Mouse (Mus musculus): ENCODE data around the gene Rasa2. TPM values are rescaled to one million over a fixed set of nuclear protein-coding genes. Genes with fewer than 3 reads are reported as not detected.
"Not testable (repeated sequence)": the region's sequence is repeated elsewhere in the genome, so short reads cannot be mapped to it uniquely, and the experiment has no call there.

Gene Rasa2
- 1 to 10 TPM; 4.8 to 6.8 TPM for total RNA-seq (2021)

DNA sequence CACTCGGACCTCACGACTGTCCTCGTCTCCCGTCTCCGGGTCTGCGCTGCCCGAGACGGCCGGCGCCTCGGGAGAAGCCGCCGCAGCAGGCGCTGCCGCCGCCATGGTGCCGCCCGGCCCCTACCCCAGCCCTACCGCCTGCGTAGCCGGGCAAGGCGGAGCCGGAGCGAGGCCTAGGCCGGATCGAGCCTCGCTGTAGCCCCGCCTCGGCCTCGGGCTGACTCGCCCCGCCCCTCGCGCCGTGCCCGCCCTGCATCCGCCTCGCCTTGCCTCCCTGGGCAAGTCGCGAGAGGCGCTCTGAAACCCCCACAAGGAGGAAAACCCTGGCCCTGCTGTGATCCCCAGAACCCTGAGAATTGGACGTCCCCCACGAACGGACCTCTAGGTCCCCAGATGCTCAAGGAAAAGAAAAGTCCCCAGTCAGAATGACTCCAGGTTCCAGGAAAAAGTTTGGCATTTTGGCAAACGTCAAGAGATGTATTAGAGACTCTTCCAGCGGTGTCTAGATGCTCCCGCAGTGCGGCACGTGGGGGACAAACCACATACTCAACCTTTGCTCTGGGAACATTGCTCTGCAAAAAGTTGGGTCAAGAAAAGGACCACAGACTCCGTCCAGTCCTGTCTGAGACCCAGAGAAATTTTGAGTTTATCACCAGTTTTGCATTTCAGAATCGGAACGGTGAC, at the start of gene Rasa2:
Gene Rasa2, minus strand, starts transcription at position 229 of the 684 bp plus-strand sequence.
- DNase-seq, result peak; percentile 93 to 94
- intact Hi-C loops (cut with DNase I), result loop anchor here (2.0 kb wide), 1 partner anchor 37 kb away; no protein-coding TSS in a partner anchor

DNA sequence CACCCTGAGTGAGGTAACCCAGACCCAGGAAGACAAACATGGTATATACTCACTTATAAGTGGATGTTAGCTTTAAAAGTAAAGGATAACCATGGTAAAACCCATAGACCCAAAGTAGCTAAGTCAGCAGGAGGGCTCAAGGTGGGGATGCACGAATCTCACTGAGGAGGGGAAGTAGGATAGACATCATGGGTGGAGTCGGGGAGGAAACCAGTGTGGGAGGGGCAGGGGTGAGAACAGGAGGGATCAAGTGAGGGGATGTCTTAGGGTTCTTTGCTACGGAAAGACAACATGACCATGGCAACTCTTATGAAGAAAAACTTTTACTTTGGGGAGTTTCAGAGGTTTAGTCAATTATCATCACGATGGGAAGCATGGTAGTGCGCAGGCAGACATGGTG, 47.2 kb upstream of the Rasa2 start:
- intact Hi-C loops (cut with DNase I), result no loop called here
- DNase-seq, result no peak

DNA sequence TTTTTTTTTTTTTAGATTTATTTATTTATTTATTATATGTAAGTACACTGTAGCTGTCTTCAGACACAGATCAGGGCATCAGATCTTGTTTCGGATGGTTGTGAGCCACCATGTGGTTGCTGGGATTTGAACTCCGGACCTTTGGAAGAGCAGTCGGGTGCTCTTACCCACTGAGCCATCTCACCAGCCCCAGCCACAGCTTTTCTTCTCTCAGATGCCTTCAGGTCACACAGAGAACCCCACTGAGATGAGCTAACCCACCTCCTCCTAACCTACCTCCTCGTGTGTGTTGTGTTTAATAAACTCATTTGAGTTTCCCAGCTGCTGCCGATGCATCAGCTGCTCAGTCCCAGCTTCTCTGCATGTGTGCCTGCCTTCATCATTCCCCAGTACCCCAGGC, 46.3 kb upstream of the Rasa2 start:
- DNase-seq; intact Hi-C loops (cut with DNase I): not testable (repeated sequence)

DNA sequence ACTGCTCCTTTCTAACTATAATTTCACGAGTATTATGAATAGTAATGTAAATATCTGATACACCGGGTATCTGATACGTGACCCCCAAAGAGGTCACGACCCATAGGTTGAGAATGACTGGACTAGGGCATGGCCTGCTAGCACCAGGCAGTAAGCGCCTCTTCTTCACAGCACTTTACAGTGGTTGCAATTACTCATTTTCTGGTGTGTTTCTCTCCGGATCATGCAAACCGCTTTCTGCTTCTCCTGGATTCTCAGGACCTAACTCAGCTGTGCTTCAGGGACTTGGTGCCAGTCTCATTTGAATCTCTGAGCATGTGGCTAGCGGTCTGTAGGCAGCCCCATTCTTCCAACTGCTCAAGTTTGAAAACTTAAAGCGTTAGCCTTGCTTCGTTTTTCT, 45.3 kb upstream of the Rasa2 start:
- no peak for DNase-seq
- intact Hi-C loops (cut with DNase I), result no loop called here

DNA sequence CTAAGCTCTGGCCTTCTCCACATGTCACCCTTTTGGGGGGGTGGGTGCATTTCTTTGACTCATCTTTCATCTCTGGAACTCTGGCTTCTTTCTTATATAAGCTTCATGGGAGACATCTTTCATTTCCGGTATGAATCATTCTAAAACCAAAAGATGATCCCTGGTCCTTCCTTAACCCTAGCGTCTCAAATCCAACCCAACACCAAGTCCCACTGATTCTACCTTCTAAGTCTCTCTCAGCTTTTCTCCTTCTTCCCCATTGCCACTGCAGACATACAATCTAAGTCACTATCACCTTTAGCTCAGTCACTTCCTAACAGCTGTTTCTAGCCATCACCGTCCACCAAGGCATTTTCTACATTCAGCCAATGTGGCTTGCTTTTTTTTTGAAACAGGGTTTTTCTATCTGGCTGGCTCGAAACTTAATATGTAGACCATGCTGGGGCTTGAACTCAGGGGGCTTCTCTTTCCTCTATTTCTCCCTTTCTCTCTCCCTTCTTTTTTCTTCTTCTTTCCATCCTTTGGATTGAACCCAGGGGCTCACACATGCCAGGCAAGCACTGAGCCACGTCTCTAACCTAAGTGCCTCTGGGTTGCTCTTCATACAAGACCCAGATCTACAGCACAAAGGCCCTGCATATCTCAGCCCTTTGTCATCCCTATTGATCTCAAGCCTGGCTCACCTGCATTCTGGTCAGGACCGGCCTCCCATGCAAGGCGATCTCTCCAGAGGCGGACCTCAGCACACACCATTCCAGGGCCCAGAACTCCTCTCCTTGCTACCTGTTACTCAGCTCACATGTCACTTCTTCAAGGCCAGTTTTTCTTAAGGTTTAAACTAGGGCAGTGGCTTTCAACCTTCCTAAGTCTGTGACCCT, 44.6 kb upstream of the Rasa2 start:
- DNase-seq, result no peak
- intact Hi-C loops (cut with DNase I), result no loop called here

DNA sequence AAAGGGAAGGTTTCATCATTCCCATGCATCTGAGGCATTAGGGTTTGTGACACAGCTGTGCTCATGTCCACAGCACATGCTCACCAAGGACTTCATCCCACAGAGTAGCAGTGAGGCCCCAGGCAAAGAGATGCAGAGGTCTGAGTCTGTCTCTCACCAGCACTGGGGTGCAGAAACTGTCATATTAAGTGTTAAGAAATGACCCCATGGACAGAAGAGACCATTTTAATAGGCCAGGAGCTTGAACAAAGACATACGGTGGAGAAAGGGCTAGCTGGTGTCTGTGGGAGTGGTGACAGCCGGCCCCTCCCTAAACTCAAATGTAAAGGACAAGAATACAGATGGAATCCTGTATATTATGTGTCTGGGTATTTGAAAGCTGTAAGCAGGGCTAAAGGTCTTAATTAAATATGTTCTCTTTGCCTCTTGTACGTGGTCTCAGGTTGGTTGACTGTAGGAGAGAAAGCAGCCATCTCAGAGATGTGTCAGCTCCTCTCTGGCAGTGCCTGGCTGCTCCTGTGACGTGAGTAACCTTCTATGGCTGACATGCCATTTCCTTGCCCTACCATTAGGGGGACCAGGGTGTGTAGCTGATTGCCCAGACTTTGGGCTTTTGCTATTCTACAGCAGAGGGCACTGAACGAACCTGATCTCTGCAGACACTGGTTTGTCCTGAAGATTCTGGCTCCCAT, 43.8 kb upstream of the Rasa2 start:
- intact Hi-C loops (cut with DNase I), result no loop called here
- peak; percentile 43 for DNase-seq

DNA sequence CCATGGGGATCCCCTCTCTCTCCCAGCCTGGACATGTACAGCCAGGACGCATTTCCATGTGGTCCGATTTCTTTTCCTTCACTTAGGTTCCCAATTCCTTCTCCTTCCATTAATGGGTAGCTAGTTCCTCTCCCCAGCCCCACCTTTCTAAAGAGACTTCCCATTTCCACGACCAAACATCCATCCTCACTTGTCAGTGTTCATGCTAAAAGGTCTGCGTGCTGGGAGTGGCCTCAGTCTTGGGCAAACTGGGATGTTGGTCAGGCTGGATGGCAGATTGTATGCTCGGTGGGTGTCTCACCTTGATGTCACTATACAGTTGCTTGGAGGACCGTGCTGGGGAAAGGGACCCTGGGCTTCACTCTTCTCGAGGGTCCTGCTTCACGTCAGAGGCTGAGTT, 42.9 kb upstream of the Rasa2 start:
- intact Hi-C loops (cut with DNase I), result no loop called here
- no peak for DNase-seq

DNA sequence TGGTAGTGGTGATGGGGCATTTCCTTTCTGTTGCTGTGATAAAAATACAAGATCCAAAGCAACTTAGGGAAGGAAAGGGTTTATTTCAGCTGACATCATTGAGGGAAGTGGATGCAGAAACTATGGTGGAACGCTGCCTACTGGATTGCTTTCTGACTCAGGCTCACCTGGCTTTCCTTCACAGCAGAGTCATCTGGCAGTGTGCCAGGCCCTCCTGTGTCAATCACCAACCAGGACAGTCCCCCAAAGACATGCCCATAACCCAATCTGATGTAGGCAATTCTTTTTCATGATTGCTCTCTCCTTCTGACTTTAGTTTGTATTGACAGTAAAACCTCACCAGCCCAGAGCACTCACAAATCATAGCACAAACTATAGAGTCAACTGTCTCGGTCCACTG, 41.0 kb upstream of the Rasa2 start:
- intact Hi-C loops (cut with DNase I), result no loop called here
- no peak for DNase-seq

DNA sequence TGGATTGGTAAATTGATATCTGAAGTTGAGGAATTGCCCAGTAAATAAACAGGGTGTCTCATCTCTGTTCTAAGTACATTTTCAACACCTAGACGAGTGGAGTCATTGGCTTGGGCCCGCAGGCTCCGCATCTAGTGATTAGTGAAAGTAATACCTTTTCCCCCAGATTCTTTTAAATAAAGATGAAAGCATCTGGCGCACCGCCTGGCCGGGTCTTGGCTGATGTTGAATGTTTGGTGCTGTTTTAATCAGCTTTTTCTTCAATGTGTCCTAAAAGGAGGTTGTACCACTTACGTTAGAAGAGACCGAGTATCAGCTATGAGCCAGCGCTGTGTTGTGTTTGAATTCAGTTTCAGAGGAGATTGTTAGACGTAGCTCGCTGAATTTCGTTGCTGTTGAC, 39.8 kb upstream of the Rasa2 start:
- intact Hi-C loops (cut with DNase I), result no loop called here
- no peak for DNase-seq

DNA sequence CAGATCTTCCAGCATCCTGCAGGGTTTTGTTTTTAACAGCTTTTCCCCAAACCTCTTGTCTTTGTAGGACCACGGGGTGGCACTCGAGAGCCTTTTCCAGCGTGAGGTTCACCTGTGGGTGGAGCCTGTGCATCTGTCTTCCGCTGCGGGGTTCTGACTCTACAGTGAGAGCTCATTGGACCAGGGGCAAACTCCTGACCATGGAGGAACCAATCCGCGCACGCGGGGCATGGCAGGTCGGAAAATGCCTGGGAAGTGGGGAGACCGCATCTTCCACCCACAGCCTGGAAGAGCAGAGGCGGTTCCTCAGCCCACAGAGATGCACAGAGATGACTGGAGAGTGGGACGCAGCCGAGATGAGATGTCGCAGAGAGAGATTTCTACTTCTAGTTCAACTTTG, 38.5 kb upstream of the Rasa2 start:
- intact Hi-C loops (cut with DNase I), result loop anchor here (1.0 to 2.0 kb wide), 3 partner anchors 39 to 148 kb away; partner anchors contain the start of gene Rasa2
- DNase-seq, result peak; percentile 89 to 93

DNA sequence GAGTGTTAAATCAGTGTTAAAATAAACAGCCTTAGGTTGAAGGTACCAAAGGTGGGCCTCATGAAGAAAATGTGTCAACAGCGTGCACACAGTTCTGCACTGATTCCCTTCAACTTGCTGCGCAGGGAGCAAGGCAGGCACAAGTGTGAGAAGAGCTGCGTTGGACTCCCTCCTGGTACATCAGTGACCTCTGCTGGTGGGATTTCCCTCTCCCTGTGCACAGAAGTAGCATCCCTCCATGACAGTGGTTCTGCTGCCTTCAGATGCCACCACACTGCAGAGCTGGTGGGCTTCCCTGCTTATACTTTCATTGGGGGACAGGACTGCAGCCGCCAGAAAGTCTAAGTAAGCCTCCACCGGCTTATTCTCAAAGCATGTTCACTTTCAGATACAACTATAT, 37.2 kb upstream of the Rasa2 start:
- intact Hi-C loops (cut with DNase I), result loop anchor here (1.0 to 2.0 kb wide), 3 partner anchors 38 to 150 kb away; partner anchors contain the start of gene Rasa2
- DNase-seq, result peak; percentile 51 to 53

DNA sequence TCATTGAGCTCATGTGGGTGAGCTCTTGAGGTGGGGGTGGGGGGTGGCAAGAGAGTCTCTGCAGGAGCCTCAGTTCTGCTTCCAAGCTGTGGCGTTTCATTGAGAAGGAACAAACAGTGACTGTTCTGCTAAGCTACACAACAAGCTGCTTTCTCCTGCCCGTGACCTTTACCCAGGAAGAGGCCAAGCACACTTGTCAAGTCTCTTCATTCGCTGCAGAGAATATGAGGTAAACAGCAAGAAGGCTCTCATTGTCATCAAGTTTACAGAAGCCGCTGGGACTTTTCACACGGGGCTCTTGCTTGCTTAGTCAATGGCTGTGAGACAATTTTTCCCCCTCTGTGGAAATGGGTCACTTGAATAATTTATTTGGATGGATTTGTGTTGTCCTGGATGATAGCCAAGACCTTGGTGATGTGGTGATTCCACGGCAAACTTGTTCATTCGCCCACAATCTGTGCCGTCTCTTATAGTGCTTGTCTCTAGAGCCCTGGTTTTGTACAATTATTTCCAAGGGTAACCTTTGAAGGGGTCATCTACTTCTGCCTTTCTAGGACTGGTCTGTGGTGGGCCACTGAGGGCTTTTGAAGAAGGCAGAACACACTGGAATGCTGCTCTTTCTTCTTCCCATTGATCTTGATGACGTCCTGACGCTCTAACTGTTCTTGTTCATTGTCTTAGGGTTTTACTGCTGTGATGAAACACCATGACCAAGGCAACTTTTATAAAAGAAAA, 29.3 kb upstream of the Rasa2 start:
- intact Hi-C loops (cut with DNase I), result no loop called here
- no peak for DNase-seq

DNA sequence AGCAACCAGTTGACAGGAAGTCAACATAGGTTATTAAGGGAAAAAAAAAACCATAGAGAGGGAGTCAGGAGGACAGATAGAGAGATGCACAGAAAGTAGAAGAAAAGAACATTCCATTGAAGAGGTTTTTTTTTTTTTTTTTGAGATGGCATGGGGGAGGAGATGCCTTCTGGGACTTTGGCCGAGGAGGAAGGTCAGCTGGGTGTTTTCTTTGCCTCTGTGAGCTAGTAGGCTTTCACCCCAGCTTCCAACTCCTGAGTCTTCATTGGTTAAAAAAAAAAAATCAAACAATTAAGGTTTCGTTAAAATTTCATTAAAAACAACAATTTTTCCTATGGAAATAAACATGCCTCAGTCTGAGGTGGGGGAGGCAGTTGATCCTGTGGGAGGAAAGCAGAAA, 28.4 kb upstream of the Rasa2 start:
- intact Hi-C loops (cut with DNase I), result no loop called here
- DNase-seq, result no peak

DNA sequence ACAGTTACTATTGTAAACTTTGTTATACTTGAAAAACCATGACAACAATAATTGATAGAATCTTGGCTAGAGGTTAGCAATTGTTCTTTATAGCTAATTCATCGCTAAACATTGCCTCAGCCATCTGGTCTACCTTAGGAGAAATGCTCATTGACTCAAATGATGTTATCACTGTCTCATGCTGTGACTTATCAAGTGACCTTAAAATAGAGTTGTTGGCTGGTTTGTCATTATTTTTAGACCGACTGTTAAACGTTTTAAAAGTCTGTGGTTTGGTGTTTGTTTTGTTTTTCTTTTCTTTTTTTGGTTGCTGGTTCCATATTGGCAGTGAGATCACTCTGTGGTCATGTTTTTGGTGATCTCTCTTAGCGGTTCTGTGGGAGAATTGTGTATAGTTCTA, 22.1 kb upstream of the Rasa2 start:
- no peak for DNase-seq
- intact Hi-C loops (cut with DNase I), result no loop called here

DNA sequence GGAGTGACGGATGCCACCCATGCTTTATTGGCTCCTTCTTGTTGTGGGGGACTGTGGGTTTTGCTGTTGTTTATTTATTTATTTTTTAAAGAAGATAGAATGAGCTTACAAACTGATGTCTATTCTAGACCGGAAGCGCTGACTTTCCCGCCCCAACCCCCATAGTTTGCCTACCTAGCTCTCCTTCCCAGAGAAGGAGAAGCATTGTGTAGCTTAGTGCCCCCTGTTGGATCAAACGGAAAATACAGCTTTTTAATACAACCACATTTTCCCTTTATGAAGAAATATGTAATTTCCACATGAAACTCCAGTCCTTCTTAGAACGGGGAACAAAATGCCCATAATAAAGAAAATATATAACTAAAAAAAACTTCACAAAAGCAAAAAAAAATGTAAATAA, 21.3 kb upstream of the Rasa2 start:
- no peak for DNase-seq
- intact Hi-C loops (cut with DNase I), result loop anchor here (1.0 kb wide), 1 partner anchor 79 kb away; no protein-coding TSS in a partner anchor

DNA sequence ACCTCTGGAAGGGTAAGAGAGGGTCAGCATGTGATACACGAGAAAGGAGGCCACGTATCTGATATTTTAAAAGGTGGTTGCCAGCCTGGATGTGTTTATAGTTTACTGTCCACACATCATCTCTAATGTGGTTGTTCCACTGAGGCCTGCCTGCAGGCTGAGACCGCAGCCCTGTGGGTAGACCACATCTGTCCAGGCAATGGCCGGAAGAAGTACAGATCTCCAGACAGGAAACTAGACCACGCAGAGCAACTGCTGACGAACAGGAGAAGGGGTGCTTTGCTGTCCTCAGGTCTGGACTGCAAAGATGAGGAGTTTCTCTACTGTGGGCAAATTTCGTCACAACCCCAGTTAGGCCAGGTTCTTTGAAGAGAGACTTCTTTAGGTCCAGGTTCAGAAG, 19.4 kb upstream of the Rasa2 start:
- intact Hi-C loops (cut with DNase I), result no loop called here

DNA sequence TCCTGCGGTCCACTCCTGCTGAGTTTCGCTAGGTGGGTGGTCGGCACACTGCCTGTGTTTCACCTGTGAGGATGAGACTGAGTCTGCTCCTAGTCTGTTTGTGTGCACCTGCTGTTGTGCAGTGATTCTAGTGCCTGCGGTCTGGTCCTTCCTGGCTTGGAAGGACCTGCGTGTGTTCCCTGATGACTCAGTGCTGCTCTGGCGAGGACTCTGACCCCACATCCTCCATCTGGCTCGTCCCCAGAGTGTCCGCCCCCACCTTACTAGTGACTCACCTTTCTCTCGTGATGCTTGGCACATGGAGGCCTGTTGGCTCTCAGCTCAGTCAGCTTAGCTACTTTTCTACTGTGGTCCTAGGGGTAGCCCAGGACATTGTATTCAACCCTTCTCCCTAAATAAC, 18.5 kb upstream of the Rasa2 start:
- intact Hi-C loops (cut with DNase I), result no loop called here
- no peak for DNase-seq

More for the DNA sequence above, 19.4 kb upstream of the Rasa2 start:
- DNase-seq, result no peak

DNA sequence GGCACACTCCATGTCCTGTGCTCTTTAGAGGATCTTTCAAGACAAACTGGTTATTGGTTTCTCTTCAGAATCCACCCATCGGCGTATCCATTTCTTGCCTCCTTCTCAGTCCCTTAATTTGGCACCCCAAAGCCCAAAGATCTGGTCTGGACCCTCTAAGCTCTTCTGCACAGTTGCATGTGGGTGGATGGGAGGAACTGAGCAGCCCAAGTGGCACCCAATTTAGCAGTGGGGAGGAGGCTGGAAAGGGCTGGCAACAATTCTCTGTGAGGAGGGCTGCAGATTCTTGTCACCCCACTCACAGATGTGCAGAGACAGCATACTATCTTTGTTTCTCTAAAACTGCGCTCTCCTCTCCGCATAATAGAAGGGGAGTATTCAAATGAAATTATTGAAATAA, 17.9 kb upstream of the Rasa2 start:
- intact Hi-C loops (cut with DNase I), result no loop called here
- DNase-seq, result no peak

DNA sequence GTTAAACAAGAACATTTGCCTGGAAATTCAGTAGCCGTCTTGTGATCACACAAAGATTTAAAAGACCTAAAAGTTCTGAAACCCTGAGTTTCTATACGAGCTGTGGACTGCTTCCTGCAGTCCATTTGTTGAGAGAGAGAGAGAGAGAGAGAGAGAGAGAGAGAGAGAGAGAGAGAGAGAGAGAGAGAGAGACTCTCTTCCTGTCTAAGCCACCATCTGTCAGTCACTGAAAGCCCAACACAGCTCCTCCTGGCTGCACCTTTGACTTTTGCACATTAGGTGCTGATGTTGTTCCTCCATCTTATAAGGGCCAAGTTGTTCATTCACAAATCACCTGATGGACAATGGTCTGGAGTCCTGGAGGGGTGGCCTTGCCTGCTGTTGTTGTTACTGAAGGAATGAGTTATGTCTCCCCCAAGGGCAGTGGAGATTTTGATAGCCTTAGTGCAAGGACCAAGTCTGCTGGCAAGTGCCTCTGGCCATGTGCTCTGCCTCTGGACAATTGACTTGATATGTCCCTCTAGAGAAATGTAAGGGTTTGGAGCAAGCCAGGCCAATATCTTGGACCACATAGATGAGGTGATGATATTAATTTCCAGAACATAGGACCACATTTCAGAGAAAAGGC, 15.4 kb upstream of the Rasa2 start:
- no peak for DNase-seq
- intact Hi-C loops (cut with DNase I), result no loop called here

DNA sequence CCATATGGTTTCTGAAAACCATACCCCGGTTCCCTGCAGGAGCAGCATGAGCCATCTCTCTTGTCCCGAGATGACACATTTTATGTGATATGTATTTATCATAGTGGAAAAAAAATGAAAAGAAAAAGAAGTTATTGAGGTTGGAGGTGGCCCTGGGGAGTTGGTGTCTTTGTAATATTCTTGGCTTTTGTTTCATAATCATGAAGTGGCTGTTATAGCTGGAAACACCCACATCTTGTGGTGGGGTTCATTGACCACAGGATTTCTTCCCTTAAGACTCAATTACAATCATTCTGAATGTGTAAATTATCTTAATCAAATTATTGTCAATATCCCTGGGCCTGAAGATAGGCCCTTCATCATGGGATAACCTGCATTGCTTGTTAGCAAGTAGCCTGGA, 13.4 kb upstream of the Rasa2 start:
- intact Hi-C loops (cut with DNase I), result no loop called here

More for the DNA sequence above, 13.4 kb upstream of the Rasa2 start:
- no peak for DNase-seq

Measured in heart, postnatal 36 days (tissue).